Mouse (Mus musculus): Measurements from ENCODE around the gene Sla2. TPM values are rescaled to one million over a fixed set of nuclear protein-coding genes. Genes with fewer than 3 reads are reported as not detected.
A peak's percentile ranks its signal among the peaks of the same experiment; 100 is the strongest.

The Sla2 gene
- polyA plus RNA-seq, 1 experiment from 2014 or later = 0.14 TPM

- Histone ChIP-seq H3K36me3 (ENCODE audit: poor library complexity, severe bottlenecking) (peaks cover 10% of the 10 kb centered on the region), H3K4me2 (no peak overlapping the region), H3K27me3 (no peaks in the 10 kb centered on the region), H3K4me3 (no peak overlapping the region), H3K4me1 (no peaks in the 10 kb centered on the region), H3K9me3 (replicated peaks) (no peaks in the 10 kb centered on the region), H3K27ac (no peak overlapping the region), H3K9ac (no peak overlapping the region)
- no peak for ATAC-seq
- WGBS = 88% methylated on average over 3 of the region's 3 CpGs
Measured at GRCm38 (mm10) chr2:156879541-156879940, 7.5 kb downstream of the Sla2 start.

GRCm38 (mm10) chr2:156877726-156878125 is 9.3 kb downstream of the Sla2 start:
- H3K4me3 ChIP-seq = no peak overlapping the region
- peaks cover 27% of the 10 kb centered on the region for H3K36me3 ChIP-seq (ENCODE audit: poor library complexity, severe bottlenecking)
- no peak overlapping the region for H3K27ac ChIP-seq
- 73% methylated on average over 9 of the region's 9 CpGs for WGBS
- H3K27me3 ChIP-seq = no peaks in the 10 kb centered on the region
- no peak for ATAC-seq
- no peaks in the 10 kb centered on the region for H3K4me1 ChIP-seq
- H3K9me3 ChIP-seq (replicated peaks) = no peaks in the 10 kb centered on the region
- H3K9ac ChIP-seq = no peak overlapping the region
- H3K4me2 ChIP-seq = no peak overlapping the region

- Histone ChIP-seq H3K36me3 (ENCODE audit: poor library complexity, severe bottlenecking) (peaks cover 49% of the 10 kb centered on the region), H3K4me2 (no peak overlapping the region), H3K4me3 (no peak overlapping the region), H3K9ac (no peak overlapping the region), H3K4me1 (no peaks in the 10 kb centered on the region), H3K27ac (no peak overlapping the region), H3K27me3 (no peaks in the 10 kb centered on the region), H3K9me3 (replicated peaks) (no peaks in the 10 kb centered on the region)
- 96% methylated on average over 4 of the region's 4 CpGs for WGBS
- no peak for ATAC-seq
Measured at GRCm38 (mm10) chr2:156874760-156875510, 12.1 kb downstream of the Sla2 start.

GRCm38 (mm10) chr2:156874047-156874759 is 12.8 kb downstream of the Sla2 start:
- Histone ChIP-seq H3K9me3 (replicated peaks) (no peaks in the 10 kb centered on the region), H3K36me3 (ENCODE audit: poor library complexity, severe bottlenecking) (peaks cover 55% of the 10 kb centered on the region), H3K27ac (no peak overlapping the region), H3K4me1 (no peaks in the 10 kb centered on the region), H3K9ac (no peak overlapping the region), H3K27me3 (no peaks in the 10 kb centered on the region), H3K4me2 (no peak overlapping the region), H3K4me3 (no peak overlapping the region)
- 93% methylated on average over 8 of the region's 8 CpGs for WGBS
- no peak for ATAC-seq

GRCm38 (mm10) chr2:156873629-156874028 is 13.4 kb downstream of the Sla2 start:
- no peak for ATAC-seq
- H3K4me2 ChIP-seq = no peak overlapping the region

GRCm38 (mm10) chr2:156870519-156870918 is 16.5 kb downstream of the Sla2 start:
- no peaks in the 10 kb centered on the region for H3K27me3 ChIP-seq
- H3K4me3 ChIP-seq = no peak overlapping the region
- ATAC-seq = no peak
- no peak overlapping the region for H3K27ac ChIP-seq
- peaks cover 90% of the 10 kb centered on the region for H3K36me3 ChIP-seq (ENCODE audit: poor library complexity, severe bottlenecking)
- peaks cover under 1% of the 10 kb centered on the region; the same call in 1 of the 2 replicates for H3K4me1 ChIP-seq
- no peaks in the 10 kb centered on the region for H3K9me3 ChIP-seq (replicated peaks)
- no peak overlapping the region for H3K4me2 ChIP-seq
- no peak overlapping the region for H3K9ac ChIP-seq
- 55% methylated on average over 6 of the region's 6 CpGs for WGBS

More at GRCm38 (mm10) chr2:156873629-156874028, 13.4 kb downstream of the Sla2 start:
- no peaks in the 10 kb centered on the region for H3K27me3 ChIP-seq
- no peak overlapping the region for H3K4me3 ChIP-seq
- 31% methylated on average over 5 of the region's 5 CpGs for WGBS
- H3K9me3 ChIP-seq (replicated peaks) = no peaks in the 10 kb centered on the region
- no peak overlapping the region for H3K27ac ChIP-seq
- peaks cover 60% of the 10 kb centered on the region for H3K36me3 ChIP-seq (ENCODE audit: poor library complexity, severe bottlenecking)
- H3K9ac ChIP-seq = no peak overlapping the region
- no peaks in the 10 kb centered on the region for H3K4me1 ChIP-seq

GRCm38 (mm10) chr2:156869554-156869953 is 17.4 kb downstream of the Sla2 start:
- peaks cover 9% of the 10 kb centered on the region; the same call in 1 of the 2 replicates for H3K4me1 ChIP-seq
- ATAC-seq = no peak
- no peak overlapping the region for H3K4me2 ChIP-seq
- H3K4me3 ChIP-seq = no peak overlapping the region
- 93% methylated on average over 7 of the region's 7 CpGs for WGBS
- no peak overlapping the region for H3K9ac ChIP-seq
- no peak overlapping the region for H3K27ac ChIP-seq
- H3K36me3 ChIP-seq (ENCODE audit: poor library complexity, severe bottlenecking) = peaks cover 85% of the 10 kb centered on the region
- no peaks in the 10 kb centered on the region for H3K27me3 ChIP-seq
- H3K9me3 ChIP-seq (replicated peaks) = no peaks in the 10 kb centered on the region

GRCm38 (mm10) chr2:156868994-156869393 is 18.0 kb downstream of the Sla2 start:
- ATAC-seq = no peak
- no peak overlapping the region for H3K4me2 ChIP-seq
- H3K4me3 ChIP-seq = no peak overlapping the region
- no peak overlapping the region for H3K9ac ChIP-seq
- no peaks in the 10 kb centered on the region for H3K27me3 ChIP-seq
- H3K9me3 ChIP-seq (replicated peaks) = no peaks in the 10 kb centered on the region
- no peak overlapping the region for H3K27ac ChIP-seq
- H3K4me1 ChIP-seq = peaks cover 15% of the 10 kb centered on the region
- WGBS = 90% methylated on average over 8 of the region's 8 CpGs
- H3K36me3 ChIP-seq (ENCODE audit: poor library complexity, severe bottlenecking) = peaks cover 79% of the 10 kb centered on the region

GRCm38 (mm10) chr2:156864481-156864880 is 22.5 kb downstream of the Sla2 start:
- H3K4me3 ChIP-seq = peak overlapping the region; percentile 67
- ATAC-seq = no peak
- WGBS = 74% methylated on average over 3 of the region's 3 CpGs
- peak overlapping the region; percentile 96 for H3K4me2 ChIP-seq
- peaks cover 31% of the 10 kb centered on the region for H3K4me1 ChIP-seq
- no peak overlapping the region for H3K9ac ChIP-seq
- H3K36me3 ChIP-seq (ENCODE audit: poor library complexity, severe bottlenecking) = peaks cover 43% of the 10 kb centered on the region
- no peak overlapping the region for H3K27ac ChIP-seq
- H3K27me3 ChIP-seq = no peaks in the 10 kb centered on the region
- no peaks in the 10 kb centered on the region for H3K9me3 ChIP-seq (replicated peaks)

GRCm38 (mm10) chr2:156863487-156864160 is 23.4 kb downstream of the Sla2 start:
- 4% methylated on average over 28 of the region's 28 CpGs for WGBS
- peak overlapping the region; percentile 86 for H3K27ac ChIP-seq

GRCm38 (mm10) chr2:156862772-156863486 is 24.1 kb downstream of the Sla2 start, which contains the start of gene Rab5if:
Gene Rab5if, plus strand, starts transcription at chr2:156863128.
- peaks cover 41% of the 10 kb centered on the region for H3K36me3 ChIP-seq (ENCODE audit: poor library complexity, severe bottlenecking)
- WGBS = under 1% methylated on average over 98 of the region's 98 CpGs
- peak within 1 kb of the TSS; percentile 96 for H3K27ac ChIP-seq
- H3K4me2 ChIP-seq = peak within 1 kb of the TSS; percentile 96
- H3K9ac ChIP-seq = peak within 1 kb of the TSS; percentile 98
- peaks cover 31% of the 10 kb centered on the region for H3K4me1 ChIP-seq
- H3K4me3 ChIP-seq = peak within 1 kb of the TSS; percentile 67
- no peaks in the 10 kb centered on the region for H3K9me3 ChIP-seq (replicated peaks)
- H3K27me3 ChIP-seq = no peaks in the 10 kb centered on the region
- ATAC-seq = peak; percentile 97

More at GRCm38 (mm10) chr2:156863487-156864160, 23.4 kb downstream of the Sla2 start:
- H3K27me3 ChIP-seq = no peaks in the 10 kb centered on the region
- no peaks in the 10 kb centered on the region for H3K9me3 ChIP-seq (replicated peaks)
- H3K9ac ChIP-seq = peak overlapping the region; percentile 98
- peak overlapping the region; percentile 67 for H3K4me3 ChIP-seq
- H3K4me2 ChIP-seq = peak overlapping the region; percentile 96
- H3K4me1 ChIP-seq = peaks cover 31% of the 10 kb centered on the region
- ATAC-seq = no peak
- peaks cover 41% of the 10 kb centered on the region for H3K36me3 ChIP-seq (ENCODE audit: poor library complexity, severe bottlenecking)
